Mouse (Mus musculus) T-helper 1 cell (primary cell): Measurements from ENCODE around the gene Kcnj8.

Experiments used
- in situ Hi-C: fragments of 300-600 bp; cut with MboI, MseI; formaldehyde crosslinking; loops from one replicate; pipeline ENCODE4 v1.15.1; 2025; ENCODE audit warnings: high pct_unique_total_duplicates

Gene Kcnj8

GRCm38 (mm10) chr6:142571055-142571618 is at the start of gene Kcnj8:
Gene Kcnj8, minus strand, starts transcription at chr6:142571614.
- in situ Hi-C loops: no loop called here

- in situ Hi-C loops: no loop called here
Observed at GRCm38 (mm10) chr6:142616659-142617058, 45.2 kb upstream of the Kcnj8 start.

GRCm38 (mm10) chr6:142614324-142614723 is 42.9 kb upstream of the Kcnj8 start:
- in situ Hi-C loops: no loop called here

GRCm38 (mm10) chr6:142612366-142612765 is 41.0 kb upstream of the Kcnj8 start:
- in situ Hi-C loops: no loop called here

GRCm38 (mm10) chr6:142609401-142610373 is 38.3 kb upstream of the Kcnj8 start:
- in situ Hi-C loops: no loop called here

- in situ Hi-C loops: no loop called here
Observed at GRCm38 (mm10) chr6:142607080-142607479, 35.7 kb upstream of the Kcnj8 start.

- in situ Hi-C loops: no loop called here
Observed at GRCm38 (mm10) chr6:142602772-142603171, 31.4 kb upstream of the Kcnj8 start.

- in situ Hi-C loops: no loop called here
Observed at GRCm38 (mm10) chr6:142578831-142579230, 7.4 kb upstream of the Kcnj8 start.

- in situ Hi-C loops: no loop called here
Observed at GRCm38 (mm10) chr6:142577801-142578200, 6.4 kb upstream of the Kcnj8 start.

- in situ Hi-C loops: no loop called here
Observed at GRCm38 (mm10) chr6:142572876-142573275, 1.5 kb upstream of the Kcnj8 start.

GRCm38 (mm10) chr6:142571629-142572360 is 381 bp upstream of the Kcnj8 start:
- in situ Hi-C loops: no loop called here

- in situ Hi-C loops: no loop called here
Observed at GRCm38 (mm10) chr6:142570046-142570770, 1.2 kb downstream of the Kcnj8 start.

- in situ Hi-C loops: no loop called here
Observed at GRCm38 (mm10) chr6:142568713-142569357, 2.6 kb downstream of the Kcnj8 start.

- in situ Hi-C loops: no loop called here
Observed at GRCm38 (mm10) chr6:142567452-142567851, 4.0 kb downstream of the Kcnj8 start.

- in situ Hi-C loops: no loop called here
Observed at GRCm38 (mm10) chr6:142564746-142565145, 6.7 kb downstream of the Kcnj8 start.

GRCm38 (mm10) chr6:142561151-142561550 is 10.3 kb downstream of the Kcnj8 start:
- in situ Hi-C loops: no loop called here

- in situ Hi-C loops: no loop called here
Observed at GRCm38 (mm10) chr6:142558772-142559679, 12.4 kb downstream of the Kcnj8 start.

- in situ Hi-C loops: no loop called here
Observed at GRCm38 (mm10) chr6:142558076-142558475, 13.3 kb downstream of the Kcnj8 start.

GRCm38 (mm10) chr6:142555988-142556387 is 15.4 kb downstream of the Kcnj8 start:
- in situ Hi-C loops: no loop called here

- in situ Hi-C loops: no loop called here
Observed at GRCm38 (mm10) chr6:142551482-142551881, 19.9 kb downstream of the Kcnj8 start.
